In the genomic region with DNA sequence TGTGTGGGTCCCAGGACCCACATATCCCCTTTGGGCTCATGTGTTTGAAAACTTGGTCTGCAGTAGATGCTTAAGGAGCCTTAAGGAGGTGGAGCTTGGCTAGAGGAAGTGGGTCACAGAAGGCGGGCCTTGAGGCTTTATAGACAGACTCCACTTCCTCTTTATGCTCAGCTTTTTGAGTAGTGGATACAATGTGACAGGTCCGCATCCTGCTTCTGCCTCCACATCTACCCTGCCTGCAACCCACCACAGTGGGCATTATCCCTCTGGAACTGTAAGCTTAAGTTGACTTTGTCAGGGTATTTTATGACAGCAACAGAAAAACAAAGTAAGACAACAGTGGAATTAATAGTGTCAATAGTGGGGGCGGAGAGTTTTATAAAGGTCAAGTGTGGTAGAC, we compare ENCODE assay signal across 14 mouse cellular contexts. TPM values are rescaled to one million over a fixed set of nuclear protein-coding genes. Genes with fewer than 3 reads are reported as not detected.
A peak's percentile ranks its signal among the peaks of the same experiment; 100 is the strongest.
DNase-seq lines count a peak whose midpoint lies in the region; ATAC-seq and TF ChIP-seq lines count a peak whose summit lies in the region.
"Had no signal": no experiment of that assay in that cellular context is flagged by ENCODE, and none has a peak within 500 bp of the region (broad histone marks: within the 10 kb centered on the region; RNA-seq: fewer than 3 reads in every experiment).

No protein-coding gene starts in this region.

- TF ChIP-seq POLR2A in thymus, adult 2 months (IDR thresholded peaks at IDR 0.05; ENCODE audit: control insufficient read depth, extremely low read depth, insufficient read depth, low read length, poor library complexity) = no peak
- TF ChIP-seq POLR2A in bone marrow, adult 2 months (IDR thresholded peaks at IDR 0.05; ENCODE audit: borderline replicate concordance, control insufficient read depth, low read depth, low read length) = no peak

- peak; percentile 76 for ATAC-seq in monocyte, adult 5-6 weeks (replicated peaks; ENCODE audit: insufficient number of reproducible peaks, low FRiP score, low TSS enrichment, poor library complexity, severe bottlenecking)
- ATAC-seq in forebrain, postnatal 0 days = no peak

- no peaks in the 10 kb centered on the region for H3K27me3 ChIP-seq in thymus, adult 2 months (ENCODE audit: control insufficient read depth, insufficient read depth, low read length)
- no peaks in the 10 kb centered on the region for H3K27me3 ChIP-seq in forebrain, postnatal 0 days (ENCODE audit: insufficient read depth, low read length)

- DNase-seq in thymus, adult 2 months = peak; percentile 47
- DNase-seq in thymus, adult 18-20 months = no peak
- no peak for DNase-seq in forebrain, postnatal 0 days
- no peak for DNase-seq in layer of hippocampus, adult 9-10 months (ENCODE audit: low spot score)
- DNase-seq in layer of hippocampus, adult 8-10 months (ENCODE audit: low spot score in 2 of 2) = no peak
- DNase-seq: cerebellum, postnatal 36 days; kidney, postnatal 14 days had no signal

- no peaks in the 10 kb centered on the region for H3K9me3 ChIP-seq in forebrain, postnatal 0 days (ENCODE audit: low read length)
- H3K9me3 ChIP-seq: limb, embryonic 12.5 days had no signal

- no peak overlapping the region for H3K9ac ChIP-seq in forebrain, postnatal 0 days
- H3K9ac ChIP-seq: hindbrain, embryonic 14.5 days; limb, embryonic 12.5 days had no signal

- no peaks in the 10 kb centered on the region for H3K36me3 ChIP-seq in thymus, adult 2 months (ENCODE audit: control insufficient read depth, insufficient read depth, low read length)
- no peaks in the 10 kb centered on the region for H3K36me3 ChIP-seq in forebrain, postnatal 0 days (ENCODE audit: insufficient read depth)
- H3K36me3 ChIP-seq: limb, embryonic 12.5 days had no signal

- no peak overlapping the region for H3K27ac ChIP-seq in thymus, adult 2 months (ENCODE audit: control insufficient read depth, insufficient read depth, low read length)
- H3K27ac ChIP-seq in bone marrow, adult 2 months (ENCODE audit: control insufficient read depth, insufficient read depth, low read depth, low read length, poor library complexity) = no peak overlapping the region
- no peak overlapping the region for H3K27ac ChIP-seq in forebrain, postnatal 0 days (ENCODE audit: low read depth, low read length)
- H3K27ac ChIP-seq: hindbrain, embryonic 14.5 days; limb, embryonic 12.5 days had no signal

- TF ChIP-seq CTCF in thymus, adult 2 months (IDR thresholded peaks at IDR 0.05; ENCODE audit: borderline replicate concordance, control insufficient read depth, extremely low read depth, insufficient read depth, low read length, poor library complexity) = no peak
- TF ChIP-seq CTCF in bone marrow, adult 2 months (IDR thresholded peaks at IDR 0.05; ENCODE audit: control insufficient read depth, insufficient read depth, low read length) = no peak
- TF ChIP-seq CTCF in forebrain, postnatal 0 days (IDR thresholded peaks at IDR 0.05; ENCODE audit: low read depth) = no peak

- H3K4me2 ChIP-seq in forebrain, postnatal 0 days (ENCODE audit: low read depth) = no peak overlapping the region
- H3K4me2 ChIP-seq: heart, embryonic 11.5 days; hindbrain, embryonic 14.5 days; limb, embryonic 12.5 days had no signal

- peaks cover 15% of the 10 kb centered on the region for H3K4me1 ChIP-seq in thymus, adult 2 months (replicated peaks; ENCODE audit: control insufficient read depth, insufficient read depth, low read length)
- H3K4me1 ChIP-seq in bone marrow, adult 2 months (ENCODE audit: control insufficient read depth, insufficient read depth, low read length) = peaks cover 2% of the 10 kb centered on the region; the same call in 1 of the 2 replicates
- H3K4me1 ChIP-seq in forebrain, postnatal 0 days (ENCODE audit: insufficient read depth) = peaks cover 4% of the 10 kb centered on the region

- 44% methylated on average over 3 of the region's 3 CpGs for WGBS in thymus, adult 2 months
- 28% methylated on average over 3 of the region's 3 CpGs for WGBS in bone marrow, adult 2 months
- 92% methylated on average over 3 of the region's 3 CpGs for WGBS in forebrain, postnatal 0 days

- H3K4me3 ChIP-seq in thymus, adult 2 months (ENCODE audit: control insufficient read depth, insufficient read depth, low read length) = no peak overlapping the region
- peak overlapping the region; percentile 39 for H3K4me3 ChIP-seq in bone marrow, adult 2 months (replicated peaks; ENCODE audit: control insufficient read depth, low read depth, low read length)
- H3K4me3 ChIP-seq in forebrain, postnatal 0 days (ENCODE audit: low read depth, low read length) = no peak overlapping the region
- H3K4me3 ChIP-seq: limb, embryonic 12.5 days had no signal

RNA-seq across cellular contexts. Expression of gene Psmg3, which starts 4.0 kb away (rescaled TPM):
- 43.9 and 51.6 TPM in 2 replicates for polyA plus RNA-seq in thymus, adult 2 months (2012; rRNA removed)
- polyA plus RNA-seq in bone marrow, adult 2 months (2011; ENCODE audit: insufficient read depth, insufficient read length, low replicate concordance, missing spikeins) = 35.8 and 48.1 TPM in 2 replicates
- 3.5 to 12.3 TPM (median 7.6 TPM) in 3 replicates for total RNA-seq in monocyte, adult 5-6 weeks (2017)
- total RNA-seq in forebrain, postnatal 0 days (2014; rRNA removed) = 26.9 and 30.1 TPM in 2 replicates
- 63.9 and 66.3 TPM in 2 replicates for polyA plus RNA-seq in forebrain, postnatal 0 days (2015; fragmentation: Nextera tagmentation; extraction: Ambion mirVana)
- total RNA-seq in layer of hippocampus, adult 8-10 months (2022) = 10 to 100 TPM; 17.6 to 19.2 (median 18.5) TPM

RNA-seq across cellular contexts. Expression of gene Gm26938, which starts 4.5 kb away (rescaled TPM):
- polyA plus RNA-seq in thymus, adult 2 months (2012; rRNA removed) = not detected in 2 replicates
- polyA plus RNA-seq in bone marrow, adult 2 months (2011; ENCODE audit: insufficient read depth, insufficient read length, low replicate concordance, missing spikeins) = not detected in 2 replicates
- not detected in 3 replicates for total RNA-seq in monocyte, adult 5-6 weeks (2017)
- 0.69 TPM in 1 of 2 replicates, not detected in the other for total RNA-seq in forebrain, postnatal 0 days (2014; rRNA removed)
- not detected in 2 replicates for polyA plus RNA-seq in forebrain, postnatal 0 days (2015; fragmentation: Nextera tagmentation; extraction: Ambion mirVana)
- total RNA-seq in layer of hippocampus, adult 8-10 months (2022) = not detected
- total RNA-seq: adrenal gland, postnatal 4 days; gastrocnemius, adult 18-20 months had no signal
- polyA plus RNA-seq: heart, embryonic 11.5 days had no signal

RNA-seq across cellular contexts. Expression of gene Tmem184a, which starts 11.0 kb away (rescaled TPM):
- 6.1 and 7.6 TPM in 2 replicates for polyA plus RNA-seq in thymus, adult 2 months (2012; rRNA removed)
- not detected in 2 replicates for polyA plus RNA-seq in bone marrow, adult 2 months (2011; ENCODE audit: insufficient read depth, insufficient read length, low replicate concordance, missing spikeins)
- 0.67 TPM in 1 of 3 replicates, not detected in the others for total RNA-seq in monocyte, adult 5-6 weeks (2017)
- 0.10 and 0.15 TPM in 2 replicates for total RNA-seq in forebrain, postnatal 0 days (2014; rRNA removed)
- polyA plus RNA-seq in forebrain, postnatal 0 days (2015; fragmentation: Nextera tagmentation; extraction: Ambion mirVana) = 0.12 TPM in 1 of 2 replicates, not detected in the other
- total RNA-seq in layer of hippocampus, adult 8-10 months (2022) = 1 to 10 TPM in 1 of 4 experiments, under 1 TPM in 3; 0.37 to 1.1 (median 0.68) TPM
- polyA plus RNA-seq: hindbrain, embryonic 14.5 days had no signal

RNA-seq across cellular contexts. Expression of gene Mafk, which starts 39.4 kb away (rescaled TPM):
- 43.9 and 44.2 TPM in 2 replicates for polyA plus RNA-seq in thymus, adult 2 months (2012; rRNA removed)
- polyA plus RNA-seq in bone marrow, adult 2 months (2011; ENCODE audit: insufficient read depth, insufficient read length, low replicate concordance, missing spikeins) = 37.3 and 53.2 TPM in 2 replicates
- total RNA-seq in monocyte, adult 5-6 weeks (2017) = 73.5 to 94.4 TPM (median 82.2 TPM) in 3 replicates
- 19.7 and 23.2 TPM in 2 replicates for total RNA-seq in forebrain, postnatal 0 days (2014; rRNA removed)
- 8.4 and 9.6 TPM in 2 replicates for polyA plus RNA-seq in forebrain, postnatal 0 days (2015; fragmentation: Nextera tagmentation; extraction: Ambion mirVana)
- total RNA-seq in layer of hippocampus, adult 8-10 months (2022) = 10 to 100 TPM in 2 of 4 experiments, 1 to 10 TPM in 2; 9.2 to 16.4 (median 10.5) TPM

RNA-seq across cellular contexts. Expression of gene Ints1, which starts 55.3 kb away (rescaled TPM):
- polyA plus RNA-seq in thymus, adult 2 months (2012; rRNA removed) = 214 and 251 TPM in 2 replicates
- 63.3 and 108 TPM in 2 replicates for polyA plus RNA-seq in bone marrow, adult 2 months (2011; ENCODE audit: insufficient read depth, insufficient read length, low replicate concordance, missing spikeins)
- 28.1 to 36.6 TPM (median 32.7 TPM) in 3 replicates for total RNA-seq in monocyte, adult 5-6 weeks (2017)
- 103 and 119 TPM in 2 replicates for total RNA-seq in forebrain, postnatal 0 days (2014; rRNA removed)
- 22.4 TPM in 2 replicates for polyA plus RNA-seq in forebrain, postnatal 0 days (2015; fragmentation: Nextera tagmentation; extraction: Ambion mirVana)
- total RNA-seq in layer of hippocampus, adult 8-10 months (2022) = 100 to 1,000 TPM in 1 of 4 experiments, 10 to 100 TPM in 3; 80.3 to 100 (median 97.2) TPM
